In the genomic region with DNA sequence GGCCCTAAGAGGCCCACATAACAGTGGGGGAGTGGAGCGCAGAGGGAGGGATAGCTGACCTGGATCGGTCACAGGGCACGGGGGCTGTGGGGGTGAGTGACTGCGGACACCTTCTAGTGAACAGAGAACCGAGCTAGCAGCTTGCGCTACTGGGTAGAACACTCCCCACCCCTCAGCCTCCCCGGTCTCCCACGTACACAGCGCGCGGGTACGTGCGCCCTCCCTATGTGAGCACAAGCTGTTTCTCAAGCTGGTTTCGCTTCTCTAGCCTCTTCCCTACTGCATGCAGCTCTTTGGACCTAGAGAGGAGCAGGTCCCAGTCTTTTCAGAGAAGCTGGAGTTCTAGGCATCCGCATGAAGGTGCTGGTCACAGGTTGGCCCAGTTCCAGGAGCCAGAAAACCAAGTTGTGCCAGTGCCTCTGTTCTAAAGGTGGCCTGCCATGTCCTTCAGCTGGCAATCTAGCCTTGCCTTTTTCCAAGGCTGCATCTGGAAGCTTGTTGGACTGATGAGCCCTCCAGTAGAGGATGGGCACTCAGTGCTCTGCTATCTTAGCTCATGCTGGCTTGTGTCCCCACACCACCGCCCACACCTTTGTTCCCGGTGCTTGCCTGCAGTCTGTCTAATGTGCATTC, we compare ENCODE assay signal across 8 mouse cellular contexts. TPM values are rescaled to one million over a fixed set of nuclear protein-coding genes. Genes with fewer than 3 reads are reported as not detected.
DNase-seq lines count a peak whose midpoint lies in the region; ATAC-seq and TF ChIP-seq lines count a peak whose summit lies in the region.

No protein-coding gene starts in this region.

- DNase-seq in B cell, adult 2 months: peak; percentile 72 to 73
- DNase-seq in forebrain, embryonic 10.5 days (ENCODE audit: extremely low spot score, low spot score): peak; percentile 65
- no peak for DNase-seq in heart, postnatal 0 days (ENCODE audit: low spot score)
- DNase-seq in kidney, postnatal 25 days: peak; percentile 74 to 81
- peak; percentile 56 to 66 for DNase-seq in natural killer cell, adult 2 months (ENCODE audit: low spot score in 2 of 2)
- DNase-seq in stomach, postnatal 0 days (ENCODE audit: low spot score): peak; percentile 76

- peak; percentile 20 for ATAC-seq in heart, postnatal 0 days (ENCODE audit: insufficient read depth, low read depth)
- peak; percentile 49 for ATAC-seq in liver, embryonic 12.5 days
- ATAC-seq in stomach, postnatal 0 days (ENCODE audit: low FRiP score, low TSS enrichment): peak; percentile 33

- peaks cover 30% of the 10 kb centered on the region for H3K4me1 ChIP-seq in bone marrow macrophage, adult 2 months (ENCODE audit: control insufficient read depth, insufficient read depth, low read length)
- peaks cover 48% of the 10 kb centered on the region for H3K4me1 ChIP-seq in forebrain, embryonic 10.5 days
- peaks cover 21% of the 10 kb centered on the region; the same call in 1 of the 2 replicates for H3K4me1 ChIP-seq in heart, postnatal 0 days (ENCODE audit: control insufficient read depth, insufficient read depth)
- peaks cover 54% of the 10 kb centered on the region for H3K4me1 ChIP-seq in liver, embryonic 12.5 days
- H3K4me1 ChIP-seq in stomach, postnatal 0 days (replicated peaks; ENCODE audit: control insufficient read depth, insufficient read depth): no peaks in the 10 kb centered on the region; the same call in 1 of the 2 replicates

- peak overlapping the region; percentile 92 for H3K4me3 ChIP-seq in bone marrow macrophage, adult 2 months (ENCODE audit: insufficient read depth, low read length)
- H3K4me3 ChIP-seq in forebrain, embryonic 10.5 days: peak overlapping the region; percentile 83
- H3K4me3 ChIP-seq in heart, postnatal 0 days (ENCODE audit: low read depth, low read length): peak overlapping the region; percentile 94
- peak overlapping the region; percentile 94 for H3K4me3 ChIP-seq in liver, embryonic 12.5 days
- peak overlapping the region; percentile 100 for H3K4me3 ChIP-seq in stomach, postnatal 0 days (ENCODE audit: low read depth, low read length)

- H3K27ac ChIP-seq in bone marrow macrophage, adult 2 months (ENCODE audit: insufficient read depth, low read depth, low read length): peak overlapping the region; percentile 97
- peak overlapping the region; percentile 99 for H3K27ac ChIP-seq in forebrain, embryonic 10.5 days
- peak overlapping the region; percentile 97 for H3K27ac ChIP-seq in heart, postnatal 0 days (ENCODE audit: low read depth)
- H3K27ac ChIP-seq in liver, embryonic 12.5 days: peak overlapping the region; percentile 96
- H3K27ac ChIP-seq in stomach, postnatal 0 days (replicated peaks): peak overlapping the region; percentile 97

- no peak for TF ChIP-seq POLR2A in bone marrow macrophage, adult 2 months (IDR thresholded peaks at IDR 0.05; ENCODE audit: borderline replicate concordance, low read depth, low read length)

- no peak for TF ChIP-seq CTCF in bone marrow macrophage, adult 2 months (IDR thresholded peaks at IDR 0.05; ENCODE audit: low read depth, low read length)
- no peak for TF ChIP-seq CTCF in heart, postnatal 0 days (IDR thresholded peaks at IDR 0.05; ENCODE audit: low read depth)
- TF ChIP-seq CTCF in stomach, postnatal 0 days (IDR thresholded peaks at IDR 0.05; ENCODE audit: low read depth): no peak

- 0 out of 2 replicates have a peak, but pooled peaks have one; percentile 13 for TF ChIP-seq EP300 in heart, postnatal 0 days (IDR thresholded peaks at IDR 0.05; ENCODE audit: low read depth)
- TF ChIP-seq EP300 in stomach, postnatal 0 days (optimal IDR thresholded peaks at IDR 0.05): no peak

- no peaks in the 10 kb centered on the region for H3K9me3 ChIP-seq in forebrain, embryonic 10.5 days
- H3K9me3 ChIP-seq in heart, postnatal 0 days (replicated peaks; ENCODE audit: control insufficient read depth, low read length): no peaks in the 10 kb centered on the region
- no peaks in the 10 kb centered on the region for H3K9me3 ChIP-seq in liver, embryonic 12.5 days (replicated peaks)
- no peaks in the 10 kb centered on the region for H3K9me3 ChIP-seq in stomach, postnatal 0 days (ENCODE audit: control insufficient read depth, low read length)

- peak overlapping the region; percentile 80 for H3K9ac ChIP-seq in heart, postnatal 0 days (replicated peaks; ENCODE audit: low read depth, low read length)
- peak overlapping the region; percentile 99 for H3K9ac ChIP-seq in liver, embryonic 12.5 days
- H3K9ac ChIP-seq in stomach, postnatal 0 days (ENCODE audit: low read length): peak overlapping the region; percentile 78

- 4% methylated on average over 17 of the region's 17 CpGs for WGBS in forebrain, embryonic 10.5 days
- 2% methylated on average over 17 of the region's 17 CpGs for WGBS in heart, postnatal 0 days
- 3% methylated on average over 17 of the region's 17 CpGs for WGBS in liver, embryonic 12.5 days (ENCODE audit: insufficient replicate concordance)
- 2% methylated on average over 17 of the region's 17 CpGs for WGBS in stomach, postnatal 0 days

- H3K36me3 ChIP-seq in forebrain, embryonic 10.5 days (replicated peaks): peaks cover 33% of the 10 kb centered on the region
- peaks cover 26% of the 10 kb centered on the region for H3K36me3 ChIP-seq in heart, postnatal 0 days (replicated peaks; ENCODE audit: control insufficient read depth, insufficient read depth, low read length)
- peaks cover 32% of the 10 kb centered on the region for H3K36me3 ChIP-seq in liver, embryonic 12.5 days
- peaks cover 19% of the 10 kb centered on the region for H3K36me3 ChIP-seq in stomach, postnatal 0 days (ENCODE audit: control insufficient read depth, insufficient read depth, low read length)

- peak overlapping the region; percentile 77 for H3K4me2 ChIP-seq in heart, postnatal 0 days (ENCODE audit: low read depth, low read length)
- H3K4me2 ChIP-seq in liver, embryonic 12.5 days: peak overlapping the region; percentile 98
- H3K4me2 ChIP-seq in stomach, postnatal 0 days (replicated peaks; ENCODE audit: low read depth): peak overlapping the region; percentile 80

- H3K27me3 ChIP-seq in forebrain, embryonic 10.5 days (ENCODE audit: poor library complexity, severe bottlenecking): no peaks in the 10 kb centered on the region
- no peaks in the 10 kb centered on the region for H3K27me3 ChIP-seq in heart, postnatal 0 days (ENCODE audit: control insufficient read depth, insufficient read depth, low read length)
- H3K27me3 ChIP-seq in liver, embryonic 12.5 days (replicated peaks): no peaks in the 10 kb centered on the region
- no peaks in the 10 kb centered on the region for H3K27me3 ChIP-seq in stomach, postnatal 0 days (ENCODE audit: control insufficient read depth, insufficient read depth, low read length)

RNA-seq across cellular contexts. Expression of gene Hsp90ab1, which starts 1.2 kb away (rescaled TPM):
- 586 and 617 TPM in 2 replicates for polyA plus RNA-seq in bone marrow macrophage, adult 2 months (2012; ENCODE audit: insufficient read depth, insufficient read length, missing spikeins)
- polyA plus RNA-seq in forebrain, embryonic 10.5 days (2016; fragmentation: Nextera tagmentation; extraction: Ambion mirVana): 2,210 and 2,220 TPM in 2 replicates
- 716 and 846 TPM in 2 replicates for total RNA-seq in heart, postnatal 0 days (2014; rRNA removed; ENCODE audit: low replicate concordance)
- 756 and 767 TPM in 2 replicates for polyA plus RNA-seq in heart, postnatal 0 days (2015; fragmentation: Nextera tagmentation; extraction: Ambion mirVana)
- polyA plus RNA-seq in liver, embryonic 12.5 days (2016; fragmentation: Nextera tagmentation; extraction: Ambion mirVana): 1,007 and 1,098 TPM in 2 replicates
- polyA plus RNA-seq in stomach, postnatal 0 days (2015; fragmentation: Nextera tagmentation; extraction: Ambion mirVana): 715 and 750 TPM in 2 replicates

RNA-seq across cellular contexts. Expression of gene Slc35b2, which starts 10.6 kb away (rescaled TPM):
- polyA plus RNA-seq in bone marrow macrophage, adult 2 months (2012; ENCODE audit: insufficient read depth, insufficient read length, missing spikeins): 73.7 and 83.1 TPM in 2 replicates
- 114 and 117 TPM in 2 replicates for polyA plus RNA-seq in forebrain, embryonic 10.5 days (2016; fragmentation: Nextera tagmentation; extraction: Ambion mirVana)
- total RNA-seq in heart, postnatal 0 days (2014; rRNA removed; ENCODE audit: low replicate concordance): 87.8 and 137 TPM in 2 replicates
- polyA plus RNA-seq in heart, postnatal 0 days (2015; fragmentation: Nextera tagmentation; extraction: Ambion mirVana): 64.8 and 68.3 TPM in 2 replicates
- polyA plus RNA-seq in liver, embryonic 12.5 days (2016; fragmentation: Nextera tagmentation; extraction: Ambion mirVana): 69.1 and 72.5 TPM in 2 replicates
- polyA plus RNA-seq in stomach, postnatal 0 days (2015; fragmentation: Nextera tagmentation; extraction: Ambion mirVana): 72.7 and 76.8 TPM in 2 replicates

RNA-seq across cellular contexts. Expression of gene Nfkbie, which starts 18.7 kb away (rescaled TPM):
- 27.0 and 30.8 TPM in 2 replicates for polyA plus RNA-seq in bone marrow macrophage, adult 2 months (2012; ENCODE audit: insufficient read depth, insufficient read length, missing spikeins)
- 6.6 and 6.9 TPM in 2 replicates for polyA plus RNA-seq in forebrain, embryonic 10.5 days (2016; fragmentation: Nextera tagmentation; extraction: Ambion mirVana)
- 1.2 and 3.0 TPM in 2 replicates for total RNA-seq in heart, postnatal 0 days (2014; rRNA removed; ENCODE audit: low replicate concordance)
- 1.7 and 1.9 TPM in 2 replicates for polyA plus RNA-seq in heart, postnatal 0 days (2015; fragmentation: Nextera tagmentation; extraction: Ambion mirVana)
- 2.0 TPM in 2 replicates for polyA plus RNA-seq in liver, embryonic 12.5 days (2016; fragmentation: Nextera tagmentation; extraction: Ambion mirVana)
- 1.6 and 2.0 TPM in 2 replicates for polyA plus RNA-seq in stomach, postnatal 0 days (2015; fragmentation: Nextera tagmentation; extraction: Ambion mirVana)

RNA-seq across cellular contexts. Expression of gene Tmem151b, which starts 24.8 kb away (rescaled TPM):
- polyA plus RNA-seq in bone marrow macrophage, adult 2 months (2012; ENCODE audit: insufficient read depth, insufficient read length, missing spikeins): not detected in 2 replicates
- 4.8 and 6.3 TPM in 2 replicates for polyA plus RNA-seq in forebrain, embryonic 10.5 days (2016; fragmentation: Nextera tagmentation; extraction: Ambion mirVana)
- total RNA-seq in heart, postnatal 0 days (2014; rRNA removed; ENCODE audit: low replicate concordance): 0.73 and 0.95 TPM in 2 replicates
- 0.04 and 0.16 TPM in 2 replicates for polyA plus RNA-seq in heart, postnatal 0 days (2015; fragmentation: Nextera tagmentation; extraction: Ambion mirVana)
- polyA plus RNA-seq in liver, embryonic 12.5 days (2016; fragmentation: Nextera tagmentation; extraction: Ambion mirVana): 0.30 and 0.31 TPM in 2 replicates
- 0.41 and 0.63 TPM in 2 replicates for polyA plus RNA-seq in stomach, postnatal 0 days (2015; fragmentation: Nextera tagmentation; extraction: Ambion mirVana)

RNA-seq across cellular contexts. Expression of gene Slc29a1, which starts 25.2 kb away (rescaled TPM):
- polyA plus RNA-seq in bone marrow macrophage, adult 2 months (2012; ENCODE audit: insufficient read depth, insufficient read length, missing spikeins): 88.6 and 93.9 TPM in 2 replicates
- polyA plus RNA-seq in forebrain, embryonic 10.5 days (2016; fragmentation: Nextera tagmentation; extraction: Ambion mirVana): 70.3 and 76.3 TPM in 2 replicates
- 236 and 368 TPM in 2 replicates for total RNA-seq in heart, postnatal 0 days (2014; rRNA removed; ENCODE audit: low replicate concordance)
- polyA plus RNA-seq in heart, postnatal 0 days (2015; fragmentation: Nextera tagmentation; extraction: Ambion mirVana): 105 and 107 TPM in 2 replicates
- polyA plus RNA-seq in liver, embryonic 12.5 days (2016; fragmentation: Nextera tagmentation; extraction: Ambion mirVana): 260 and 267 TPM in 2 replicates
- polyA plus RNA-seq in stomach, postnatal 0 days (2015; fragmentation: Nextera tagmentation; extraction: Ambion mirVana): 49.4 and 55.3 TPM in 2 replicates
